Mouse (Mus musculus): ENCODE measurements around the gene Rcn3. TPM values are rescaled to one million over a fixed set of nuclear protein-coding genes. Genes with fewer than 3 reads are reported as not detected.
A peak's percentile ranks its signal among the peaks of the same experiment; 100 is the strongest.

Gene Rcn3
- total and polyA plus RNA-seq, 3 experiments: 16.0 to 43.0 TPM; not detected in 1

- no peak overlapping the region for H3K27ac ChIP-seq (ENCODE audit: control insufficient read depth, low read depth, low read length)
- H3K79me2 ChIP-seq (ENCODE audit: control insufficient read depth, insufficient read depth, low read length, poor library complexity): no peaks in the 10 kb centered on the region
- TF ChIP-seq ZMIZ1 (IDR thresholded peaks at IDR 0.05; ENCODE audit: low read depth, low read length) (no peak), MYC (IDR thresholded peaks at IDR 0.05; ENCODE audit: low read depth, low read length) (no peak), NRF1 (IDR thresholded peaks at IDR 0.05; ENCODE audit: insufficient read depth, low read depth, low read length, poor library complexity, severe bottlenecking) (no peak), TBP (IDR thresholded peaks at IDR 0.05; ENCODE audit: low read depth, low read length) (no peak), MYB (IDR thresholded peaks at IDR 0.05; ENCODE audit: low read depth, low read length) (no peak), GABPA (IDR thresholded peaks at IDR 0.05; ENCODE audit: low read depth, low read length) (no peak), HCFC1 (IDR thresholded peaks at IDR 0.05; ENCODE audit: low read depth, low read length) (no peak), JUND (IDR thresholded peaks at IDR 0.05; ENCODE audit: low read depth, low read length) (no peak)
- no peaks in the 10 kb centered on the region for H3K9me3 ChIP-seq (replicated peaks; ENCODE audit: insufficient read depth, low read length)
- H3K4me3 ChIP-seq (ENCODE audit: control insufficient read depth in 1 of 2, insufficient read depth in 1 of 2, low read depth in 2 of 2, low read length in 2 of 2): no peak overlapping the region
- peaks cover 0 to 2% of the 10 kb centered on the region in 2 experiments; a peak in 1 of 4 replicates for H3K36me3 ChIP-seq (ENCODE audit: control insufficient read depth in 1 of 2, insufficient read depth in 2 of 2, low read length in 2 of 2)
- H3K4me1 ChIP-seq (ENCODE audit: control insufficient read depth in 1 of 2, insufficient read depth in 2 of 2, low read length in 2 of 2): peaks cover 0 to 4% of the 10 kb centered on the region in 2 experiments; a peak in 1 of 4 replicates
- DNase-seq (ENCODE audit: low read depth, low spot score): no peak
- no peaks in the 10 kb centered on the region for H3K27me3 ChIP-seq (ENCODE audit: control insufficient read depth in 1 of 2, insufficient read depth in 2 of 2, low read length in 2 of 2)
- no peak overlapping the region for H3K9ac ChIP-seq (ENCODE audit: control insufficient read depth, low read depth, low read length, poor library complexity, severe bottlenecking)
These were observed 9.4 kb downstream of the Rcn3 start for GRCm38 (mm10) chr7:45082401-45083299.

GRCm38 (mm10) chr7:45081016-45081415, 11.0 kb downstream of the Rcn3 start:
- Histone ChIP-seq H3K9ac (ENCODE audit: control insufficient read depth, low read depth, low read length, poor library complexity, severe bottlenecking) (no peak overlapping the region), H3K27me3 (ENCODE audit: control insufficient read depth in 1 of 2, insufficient read depth in 2 of 2, low read length in 2 of 2) (no peaks in the 10 kb centered on the region), H3K36me3 (ENCODE audit: control insufficient read depth in 1 of 2, insufficient read depth in 2 of 2, low read length in 2 of 2) (peaks cover 0 to 2% of the 10 kb centered on the region in 2 experiments; a peak in 1 of 4 replicates), H3K4me3 (ENCODE audit: control insufficient read depth in 1 of 2, insufficient read depth in 1 of 2, low read depth in 2 of 2, low read length in 2 of 2) (no peak overlapping the region), H3K27ac (ENCODE audit: control insufficient read depth, low read depth, low read length) (no peak overlapping the region), H3K9me3 (replicated peaks; ENCODE audit: insufficient read depth, low read length) (no peaks in the 10 kb centered on the region), H3K79me2 (ENCODE audit: control insufficient read depth, insufficient read depth, low read length, poor library complexity) (no peaks in the 10 kb centered on the region), H3K4me1 (ENCODE audit: control insufficient read depth in 1 of 2, insufficient read depth in 2 of 2, low read length in 2 of 2) (peaks cover 0 to 4% of the 10 kb centered on the region in 2 experiments; a peak in 1 of 4 replicates)
- peak; percentile 69 for DNase-seq (ENCODE audit: low read depth, low spot score)
- TF ChIP-seq ZNF384 (IDR thresholded peaks at IDR 0.05; ENCODE audit: low read depth, low read length) (no peak), ZC3H11A (IDR thresholded peaks at IDR 0.05; ENCODE audit: low read depth, low read length) (no peak), CTCF (IDR thresholded peaks at IDR 0.05 in 2 of 3, conservative IDR thresholded peaks at IDR 0.05 in 1 of 3; ENCODE audit: control insufficient read depth in 1 of 3, insufficient read depth in 1 of 3, low read depth in 2 of 3, low read length in 3 of 3, poor library complexity in 1 of 3, severe bottlenecking in 1 of 3) (no peak), RAD21 (IDR thresholded peaks at IDR 0.05; ENCODE audit: low read depth, low read length) (no peak; the same call in 1 of the 2 replicates), POLR2AphosphoS2 (IDR thresholded peaks at IDR 0.05; ENCODE audit: low read length) (no peak), E2F4 (IDR thresholded peaks at IDR 0.05; ENCODE audit: borderline replicate concordance, low read depth, low read length) (no peak), USF2 (IDR thresholded peaks at IDR 0.05; ENCODE audit: borderline replicate concordance in 1 of 2, insufficient read depth in 1 of 2, low read depth in 1 of 2, low read length in 2 of 2) (no peak), TBP (IDR thresholded peaks at IDR 0.05; ENCODE audit: low read depth, low read length) (no peak), SIN3A (IDR thresholded peaks at IDR 0.05; ENCODE audit: low read length) (no peak), CHD2 (IDR thresholded peaks at IDR 0.05; ENCODE audit: low read length) (no peak)

Data from MEL (cell line).